Mouse (Mus musculus) left cerebral cortex, adult 8-10 months (tissue): ENCODE data around the gene Il1f5. TPM values are rescaled to one million over a fixed set of nuclear protein-coding genes. Genes with fewer than 3 reads are reported as not detected.

Experiments
- DNase-seq, 2 experiments: peaks; one replicate each; pipeline ENCODE4 v3.0.0; 2022; ENCODE audit warnings: low spot score in 2 of 2
- total RNA-seq, 4 experiments: library from RNA; stranded (reverse); gene quantifications; 2 replicates each; pipeline ENCODE4 v1.2.4; 2022

Il1f5 gene
- total RNA-seq, result under 1 TPM in 2 of 4 experiments, not detected in 2; 0.13 to 0.19 TPM

GRCm38 (mm10) chr2:24276654-24277053 lies at the start of gene Il1f5:
Il1f5 (plus strand) TSS chr2:24276954.
- no peak for DNase-seq

- DNase-seq, result no peak
Observed at GRCm38 (mm10) chr2:24227191-24227590, 49.6 kb upstream of the Il1f5 start.

- DNase-seq, result no peak
Observed at GRCm38 (mm10) chr2:24267503-24267902, 9.3 kb upstream of the Il1f5 start.

GRCm38 (mm10) chr2:24273619-24274018 lies 3.1 kb upstream of the Il1f5 start:
- DNase-seq, result no peak

- DNase-seq, result no peak
Observed at GRCm38 (mm10) chr2:24275146-24275545, 1.6 kb upstream of the Il1f5 start.

- no peak for DNase-seq
Observed at GRCm38 (mm10) chr2:24290896-24291295, 14.1 kb downstream of the Il1f5 start, which contains the start of gene Il1f10. Il1f10 (plus strand) TSS chr2:24291196.

GRCm38 (mm10) chr2:24294616-24295015 lies 17.9 kb downstream of the Il1f5 start:
- DNase-seq, result no peak

- DNase-seq, result no peak
Observed at GRCm38 (mm10) chr2:24296837-24297236, 20.1 kb downstream of the Il1f5 start.

GRCm38 (mm10) chr2:24311302-24312001 lies 34.7 kb downstream of the Il1f5 start:
- DNase-seq, result no peak

- DNase-seq, result no peak
Observed at GRCm38 (mm10) chr2:24316919-24317318, 40.2 kb downstream of the Il1f5 start.

- no peak for DNase-seq
Observed at GRCm38 (mm10) chr2:24317919-24318598, 41.3 kb downstream of the Il1f5 start.

Other genes with a start within 250 kb of the Il1f5 start
- gene Hnmt, start 227.6 kb upstream of the Il1f5 start, total RNA-seq, result 10 to 100 TPM; 27.1 to 31.8 (median 29.0) TPM
- gene Tbpl2, start 180.4 kb upstream of the Il1f5 start, total RNA-seq, result not detected
- not detected for gene Il1f8, start 123.8 kb upstream of the Il1f5 start, total RNA-seq
- gene Il1f9, start 90.5 kb upstream of the Il1f5 start, total RNA-seq, result not detected
- not detected for gene Il1f6, start 61.5 kb upstream of the Il1f5 start, total RNA-seq
- gene Il1f10, start 14.2 kb downstream of the Il1f5 start, total RNA-seq, result not detected
- gene Il1rn, start 59.9 kb downstream of the Il1f5 start, total RNA-seq, result not detected
- gene Psd4, start 90.6 kb downstream of the Il1f5 start, total RNA-seq, result 1 to 10 TPM in 3 of 4 experiments, under 1 TPM in 1; 0.95 to 3.3 (median 1.8) TPM
- not detected for gene Pax8, start 198.6 kb downstream of the Il1f5 start, total RNA-seq